Mouse (Mus musculus) MEL (cell line): ENCODE data around the gene Krt33b. TPM values are rescaled to one million over a fixed set of nuclear protein-coding genes. Genes with fewer than 3 reads are reported as not detected.

Source experiments
- DNase-seq: peaks from one replicate; pipeline ENCODE4 v3.0.0; 2011; ENCODE audit warnings: low read depth, low spot score
- H3K27ac ChIP-seq: 2 replicates; pipeline ENCODE4 v1.5.1; 2012; ENCODE audit warnings: low read depth, mild to moderate bottlenecking, control low read depth, low read length, moderate library complexity; ENCODE audit not compliant: control insufficient read depth
- H3K27me3 ChIP-seq, 2 experiments: fragments of 150-350 bp in 1 of 2; sonication (generic) in 1 of 2; 2 replicates each; pipeline ENCODE4 v1.6.1; 2012; ENCODE audit warnings: low read length in 2 of 2, mild to moderate bottlenecking in 2 of 2, improper control_type of control experiment in 1 of 2, moderate library complexity in 1 of 2; ENCODE audit not compliant: insufficient read depth in 2 of 2, control insufficient read depth in 1 of 2
- H3K36me3 ChIP-seq, 2 experiments: 2 replicates each; pipeline ENCODE4 v1.6.1; 2012 to 2014; ENCODE audit warnings: low read length in 2 of 2, improper control_type of control experiment in 1 of 2, inconsistent platforms in 1 of 2, mild to moderate bottlenecking in 1 of 2; ENCODE audit not compliant: insufficient read depth in 2 of 2, control insufficient read depth in 1 of 2
- H3K4me1 ChIP-seq, 2 experiments: fragments of 150-350 bp in 1 of 2; sonication (generic) in 1 of 2; 2 replicates each; pipeline ENCODE4 v1.6.1; 2012; ENCODE audit warnings: low read length in 2 of 2, improper control_type of control experiment in 1 of 2, mild to moderate bottlenecking in 1 of 2; ENCODE audit not compliant: insufficient read depth in 2 of 2, control insufficient read depth in 1 of 2
- H3K4me3 ChIP-seq, 2 experiments: fragments of 150-350 bp in 1 of 2; sonication (generic) in 1 of 2; 2 replicates each; pipeline ENCODE4 v1.5.1; 2012; ENCODE audit warnings: low read depth in 2 of 2, low read length in 2 of 2, mild to moderate bottlenecking in 2 of 2, moderate library complexity in 2 of 2, control low read depth in 1 of 2, improper control_type of control experiment in 1 of 2; ENCODE audit not compliant: control insufficient read depth in 1 of 2, insufficient read depth in 1 of 2
- H3K79me2 ChIP-seq: 2 replicates; pipeline ENCODE4 v1.6.1; 2012; ENCODE audit warnings: mild to moderate bottlenecking, low read length, moderate library complexity; ENCODE audit not compliant: control insufficient read depth, poor library complexity, insufficient read depth
- H3K9ac ChIP-seq: 2 replicates; pipeline ENCODE4 v1.6.1; 2012; ENCODE audit warnings: low read depth, mild to moderate bottlenecking, control low read depth, low read length, moderate library complexity; ENCODE audit not compliant: control insufficient read depth, poor library complexity, severe bottlenecking
- H3K9me3 ChIP-seq: fragments of 150-350 bp; sonication (generic); replicated peaks from 2 replicates; pipeline ENCODE4 v1.6.1; 2012; ENCODE audit warnings: mild to moderate bottlenecking, low read length, improper control_type of control experiment, moderate library complexity; ENCODE audit not compliant: insufficient read depth
- BHLHE40 ChIP-seq: IDR thresholded peaks from 2 replicates; pipeline ENCODE4 v1.6.1; 2012; ENCODE audit warnings: low read depth, mild to moderate bottlenecking, inconsistent platforms, low read length, improper control_type of control experiment, borderline replicate concordance
- CHD1 ChIP-seq: IDR thresholded peaks from 2 replicates; pipeline ENCODE4 v1.6.1; 2012; ENCODE audit warnings: low read depth, mild to moderate bottlenecking, inconsistent platforms, low read length, improper control_type of control experiment
- CTCF ChIP-seq, 3 experiments: IDR thresholded peaks in 2 of 3; conservative IDR thresholded peaks in 1 of 3; 2 replicates each; pipeline ENCODE4 v1.5.1; 2011 to 2012; ENCODE audit warnings: low read length in 3 of 3, low read depth in 2 of 3, mild to moderate bottlenecking in 2 of 3, improper control_type of control experiment in 1 of 3, inconsistent platforms in 1 of 3, mixed read lengths in 1 of 3, moderate library complexity in 1 of 3; ENCODE audit not compliant: control insufficient read depth in 1 of 3, insufficient read depth in 1 of 3, poor library complexity in 1 of 3, severe bottlenecking in 1 of 3
- E2F4 ChIP-seq: IDR thresholded peaks from 2 replicates; pipeline ENCODE4 v1.6.1; 2011; ENCODE audit warnings: low read depth, low read length, improper control_type of control experiment, borderline replicate concordance
- EP300 ChIP-seq, 2 experiments: IDR thresholded peaks; 2 replicates each; pipeline ENCODE4 v1.6.1; 2011; ENCODE audit warnings: improper control_type of control experiment in 2 of 2, low read length in 2 of 2, low read depth in 1 of 2, mild to moderate bottlenecking in 1 of 2
- ETS1 ChIP-seq: IDR thresholded peaks from 2 replicates; pipeline ENCODE4 v1.6.1; 2012; ENCODE audit warnings: low read depth, mild to moderate bottlenecking, inconsistent platforms, low read length, improper control_type of control experiment, moderate library complexity
- GABPA ChIP-seq: IDR thresholded peaks from 2 replicates; pipeline ENCODE4 v1.6.1; 2012; ENCODE audit warnings: low read depth, mild to moderate bottlenecking, inconsistent platforms, low read length, improper control_type of control experiment, moderate library complexity
- HCFC1 ChIP-seq: IDR thresholded peaks from 2 replicates; pipeline ENCODE4 v1.6.1; 2012; ENCODE audit warnings: low read depth, mild to moderate bottlenecking, inconsistent platforms, low read length, improper control_type of control experiment, moderate library complexity
- MAFK ChIP-seq: IDR thresholded peaks from 2 replicates; pipeline ENCODE4 v1.6.1; 2011; ENCODE audit warnings: low read depth, mild to moderate bottlenecking, low read length, improper control_type of control experiment, borderline replicate concordance
- MAX ChIP-seq: IDR thresholded peaks from 2 replicates; pipeline ENCODE4 v1.6.1; 2011; ENCODE audit warnings: low read length, improper control_type of control experiment
- MAZ ChIP-seq: IDR thresholded peaks from 2 replicates; pipeline ENCODE4 v1.6.1; 2012; ENCODE audit warnings: low read depth, mild to moderate bottlenecking, inconsistent platforms, low read length, improper control_type of control experiment
- MEF2A ChIP-seq: IDR thresholded peaks from 2 replicates; pipeline ENCODE4 v1.6.1; 2014; ENCODE audit warnings: low read depth, mild to moderate bottlenecking, inconsistent platforms, low read length, improper control_type of control experiment; ENCODE audit not compliant: poor library complexity, insufficient replicate concordance, severe bottlenecking; ENCODE audit errors: extremely low read depth
- MXI1 ChIP-seq: IDR thresholded peaks from 2 replicates; pipeline ENCODE4 v1.6.1; 2011; ENCODE audit warnings: mild to moderate bottlenecking, low read depth, low read length, improper control_type of control experiment
- MYC ChIP-seq: IDR thresholded peaks from 2 replicates; pipeline ENCODE4 v1.6.1; 2011; ENCODE audit warnings: low read depth, mild to moderate bottlenecking, low read length, improper control_type of control experiment, moderate library complexity
- POLR2AphosphoS5 ChIP-seq: IDR thresholded peaks from 2 replicates; pipeline ENCODE4 v1.6.1; 2012; ENCODE audit warnings: low read depth, borderline replicate concordance, mild to moderate bottlenecking, inconsistent platforms, low read length, moderate library complexity, mixed read lengths
- RAD21 ChIP-seq: IDR thresholded peaks from 2 replicates; pipeline ENCODE4 v1.6.1; 2011; ENCODE audit warnings: mild to moderate bottlenecking, low read depth, low read length, improper control_type of control experiment
- RCOR1 ChIP-seq: IDR thresholded peaks from 2 replicates; pipeline ENCODE4 v1.6.1; 2012; ENCODE audit warnings: low read depth, mild to moderate bottlenecking, inconsistent platforms, low read length, improper control_type of control experiment
- SIN3A ChIP-seq: IDR thresholded peaks from 2 replicates; pipeline ENCODE4 v1.6.1; 2012; ENCODE audit warnings: low read length, improper control_type of control experiment, inconsistent platforms
- TCF12 ChIP-seq: IDR thresholded peaks from 2 replicates; pipeline ENCODE4 v1.6.1; 2014; ENCODE audit warnings: low read depth, mild to moderate bottlenecking, inconsistent platforms, low read length, improper control_type of control experiment, moderate library complexity
- UBTF ChIP-seq: IDR thresholded peaks from 2 replicates; pipeline ENCODE4 v1.6.1; 2012; ENCODE audit warnings: low read depth, mild to moderate bottlenecking, inconsistent platforms, low read length, improper control_type of control experiment, moderate library complexity, borderline replicate concordance; ENCODE audit not compliant: insufficient read depth
- USF2 ChIP-seq, 2 experiments: IDR thresholded peaks; 2 replicates each; pipeline ENCODE4 v1.6.1; 2011 to 2012; ENCODE audit warnings: improper control_type of control experiment in 2 of 2, low read length in 2 of 2, borderline replicate concordance in 1 of 2, inconsistent platforms in 1 of 2, low read depth in 1 of 2, mild to moderate bottlenecking in 1 of 2; ENCODE audit not compliant: insufficient read depth in 1 of 2
- ZKSCAN1 ChIP-seq: IDR thresholded peaks from 2 replicates; pipeline ENCODE4 v1.6.1; 2012; ENCODE audit warnings: low read depth, mild to moderate bottlenecking, inconsistent platforms, low read length, improper control_type of control experiment, moderate library complexity
- ZNF384 ChIP-seq: IDR thresholded peaks from 2 replicates; pipeline ENCODE4 v1.6.1; 2012; ENCODE audit warnings: low read depth, mild to moderate bottlenecking, inconsistent platforms, low read length, improper control_type of control experiment
- polyA plus RNA-seq, 2 experiments: library from polyadenylated mRNA; stranded (reverse) in 1 of 2; unstranded in 1 of 2; fragments of >175 nt in 1 of 2; fragments of >200 nt in 1 of 2; gene quantifications; 2 replicates each; pipeline versions ENCODE4 v1.2.1 to v1.2.4; 2012; ENCODE audit warnings: low replicate concordance in 2 of 2, low read depth in 1 of 2; ENCODE audit not compliant: insufficient read length in 2 of 2, insufficient read depth in 1 of 2, missing spikeins in 1 of 2
- total RNA-seq: library from RNA; depleted of rRNA; stranded (reverse); fragments of 300-350 nt; gene quantifications from 2 replicates; pipeline ENCODE4 v1.2.3, GENCODE M21; 2012; rRNA removed

Gene Krt33b
- not detected in 2 replicates for total RNA-seq
- not detected for polyA plus RNA-seq

DNA sequence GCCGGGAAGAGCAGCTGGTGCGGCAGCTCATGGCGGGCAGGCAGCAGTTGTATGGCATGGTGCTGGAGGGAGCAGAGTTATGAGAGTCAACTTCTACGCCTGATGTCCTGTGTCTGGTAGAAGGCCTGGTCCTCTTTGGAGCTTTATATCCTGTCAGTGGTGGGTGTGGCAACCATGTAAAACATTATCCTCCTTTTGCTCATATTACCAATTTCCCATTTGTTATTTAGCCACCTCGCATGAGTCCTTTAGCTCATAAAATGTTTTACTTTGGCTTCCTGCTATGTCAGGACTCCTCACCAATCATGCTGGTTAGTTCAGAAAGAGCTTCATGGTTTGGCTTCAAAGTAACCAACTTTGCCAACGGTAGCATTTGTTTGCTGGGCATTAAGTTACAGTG lies at the start of gene Krt33b:
TSS of gene Krt33b (minus strand) at position 101 of the 400 bp plus-strand sequence.
- Histone ChIP-seq H3K4me1 (no peaks in the 10 kb centered on the region), H3K79me2 (no peaks in the 10 kb centered on the region), H3K9me3 (no peaks in the 10 kb centered on the region), H3K36me3 (no peaks in the 10 kb centered on the region), H3K4me3 (no peak within 1 kb of the TSS), H3K27me3 (no peaks in the 10 kb centered on the region), H3K9ac (no peak within 1 kb of the TSS), H3K27ac (no peak within 1 kb of the TSS)
- DNase-seq: no peak
- TF ChIP-seq SIN3A: no peak
- TF ChIP-seq ZNF384: no peak
- TF ChIP-seq GABPA: no peak
- TF ChIP-seq MAZ: no peak
- TF ChIP-seq POLR2AphosphoS5: no peak
- no peak for TF ChIP-seq RCOR1
- no peak for TF ChIP-seq MAX
- no peak for TF ChIP-seq HCFC1
- TF ChIP-seq USF2 (IDR thresholded peaks at IDR 0.05; ENCODE audit: borderline replicate concordance in 1 of 2, insufficient read depth in 1 of 2, low read depth in 1 of 2, low read length in 2 of 2): no peak

- H3K9me3 ChIP-seq: no peaks in the 10 kb centered on the region
Observed at GRCm38 (mm10) chr11:100073873-100074272, 44.2 kb upstream of the Krt33b start.

More at GRCm38 (mm10) chr11:100073873-100074272, 44.2 kb upstream of the Krt33b start:
- no peak overlapping the region for H3K27ac ChIP-seq
- H3K9ac ChIP-seq: no peak overlapping the region
- DNase-seq: no peak
- TF ChIP-seq E2F4 (no peak), MXI1 (no peak), UBTF (no peak), TCF12 (no peak), CTCF (IDR thresholded peaks at IDR 0.05 in 2 of 3, conservative IDR thresholded peaks at IDR 0.05 in 1 of 3; ENCODE audit: control insufficient read depth in 1 of 3, insufficient read depth in 1 of 3, low read depth in 2 of 3, low read length in 3 of 3, poor library complexity in 1 of 3, severe bottlenecking in 1 of 3) (no peak), USF2 (IDR thresholded peaks at IDR 0.05; ENCODE audit: borderline replicate concordance in 1 of 2, insufficient read depth in 1 of 2, low read depth in 1 of 2, low read length in 2 of 2) (no peak), ETS1 (no peak), ZNF384 (no peak), POLR2AphosphoS5 (no peak), EP300 (IDR thresholded peaks at IDR 0.05; ENCODE audit: low read depth in 1 of 2, low read length in 2 of 2) (no peak), CHD1 (no peak), MEF2A (no peak), MAZ (no peak), BHLHE40 (no peak), ZKSCAN1 (no peak), RAD21 (no peak), MYC (no peak), MAX (no peak), MAFK (no peak)
- no peaks in the 10 kb centered on the region for H3K36me3 ChIP-seq
- H3K27me3 ChIP-seq: no peaks in the 10 kb centered on the region
- no peaks in the 10 kb centered on the region for H3K4me1 ChIP-seq
- H3K79me2 ChIP-seq: no peaks in the 10 kb centered on the region
- no peak overlapping the region for H3K4me3 ChIP-seq
